Mouse (Mus musculus) cerebellum, adult 2 months (tissue): Measurements from ENCODE around the gene Gadd45g.

Experiments
- CTCF ChIP-seq: fragments of 200-500 bp; IDR thresholded peaks from 2 replicates; pipeline ENCODE4 v1.5.1; 2011; ENCODE audit warnings: low read depth, mild to moderate bottlenecking, control low read depth, low read length, moderate library complexity, borderline replicate concordance; ENCODE audit not compliant: insufficient read depth
- POLR2A ChIP-seq: fragments of 200-500 bp; IDR thresholded peaks from 2 replicates; pipeline ENCODE4 v1.6.1; 2011; ENCODE audit warnings: low read length, control low read depth, borderline replicate concordance; ENCODE audit not compliant: insufficient read depth

DNA sequence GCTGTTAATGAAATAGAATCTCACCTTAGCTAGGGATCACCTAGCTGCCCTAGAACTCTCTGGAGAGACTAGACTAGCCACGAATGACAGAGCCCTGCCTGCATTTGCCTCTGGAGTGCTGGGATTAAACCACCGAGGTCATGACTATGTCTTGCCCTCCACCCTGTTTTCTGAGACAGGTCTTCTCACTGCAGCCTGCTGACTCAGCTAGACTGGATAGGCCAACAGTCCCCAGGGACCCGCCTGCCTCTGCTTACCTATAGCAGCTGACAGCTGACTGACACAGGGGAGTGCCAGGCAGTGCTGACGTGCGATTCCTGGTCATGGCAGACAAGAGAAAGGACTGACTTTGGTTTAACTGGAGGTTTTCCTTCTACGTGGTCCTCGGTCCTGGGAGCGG, 12.7 kb downstream of the Gadd45g start:
- TF ChIP-seq CTCF = no peak
- no peak for TF ChIP-seq POLR2A
